Mouse (Mus musculus) Patski (cell line): ENCODE results near the gene Kremen2. TPM values are rescaled to one million over a fixed set of nuclear protein-coding genes. Genes with fewer than 3 reads are reported as not detected.
A peak's percentile ranks its signal among the peaks of the same experiment; 100 is the strongest.

Experiments
- ATAC-seq: fragments of 100-300 bp; one replicate; pipeline ENCODE4 v1.8.0; 2021
- CTCF ChIA-PET: fragments of 350-600 bp; sonication (Branson Sonifier 250); formaldehyde crosslinking; loops from one replicate; lab custom pipeline; 2022; ENCODE audit warnings: inconsistent platforms; lab: Charles Lee
- POLR2A ChIA-PET: fragments of 350-600 bp; sonication (Branson Sonifier 250); formaldehyde crosslinking; loops from one replicate; lab custom pipeline; 2022; ENCODE audit warnings: antibody characterized with exemption, inconsistent platforms; lab: Charles Lee
- DNase-seq: peaks from one replicate; pipeline ENCODE4 v3.0.0-alpha.2; 2011; ENCODE audit warnings: low read depth, low spot score
- H3K27me3 ChIP-seq: fragments of 371-371 bp; one replicate; pipeline ENCODE4 v1.5.1; 2021
- CTCF ChIP-seq: fragments of 100-300 bp; IDR thresholded peaks from one replicate; pipeline ENCODE4 v1.5.1; 2021
- in situ Hi-C: fragments of 300-500 bp; cut with MboI; formaldehyde crosslinking; loops from 3 replicates; pipeline ENCODE4 v1.11.1; 2018; ENCODE audit warnings: low pct_unique_long_range_greater_than_20kb, mixed read lengths
- polyA plus RNA-seq: library from polyadenylated mRNA; unstranded; gene quantifications from one replicate; pipeline ENCODE4 v1.2.3, GENCODE M21; 2021

Gene Kremen2
- polyA plus RNA-seq, result not detected

GRCm38 (mm10) chr17:23745301-23746251 lies at the start of gene Kremen2:
Gene Kremen2, minus strand, starts transcription at chr17:23745833.
- TF ChIP-seq CTCF, result no peak
- DNase-seq (no peak), ATAC-seq (no peak)
- peaks cover 4% of the 10 kb centered on the region for H3K27me3 ChIP-seq
- POLR2A ChIA-PET, result no interaction called here
- in situ Hi-C loops, result no loop called here
- CTCF ChIA-PET, result interaction anchor here (1.0 kb wide), 1 partner anchor 8 kb away, joined by 4 read pairs; no protein-coding TSS in a partner anchor

DNA sequence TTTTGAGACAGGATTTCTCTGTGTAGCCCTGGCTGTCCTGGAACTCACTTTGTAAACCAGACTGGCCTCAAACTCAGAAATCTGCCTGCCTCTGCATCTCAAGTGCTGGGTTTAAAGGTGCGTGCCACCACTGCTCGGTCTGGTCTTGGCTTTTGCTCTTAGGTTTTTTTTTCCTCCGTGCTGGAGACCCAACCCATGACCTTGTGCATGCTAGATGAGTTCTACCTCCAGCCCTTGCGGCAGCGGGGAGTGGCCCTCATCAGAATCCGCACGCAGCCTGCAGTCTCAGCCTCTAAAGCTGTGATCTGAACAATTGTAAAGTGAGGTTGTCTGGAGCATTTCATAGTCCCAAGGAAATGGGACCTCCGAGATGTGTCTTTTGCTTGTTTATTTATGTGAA lies 49.7 kb upstream of the Kremen2 start:
- TF ChIP-seq CTCF, result no peak
- H3K27me3 ChIP-seq, result no peaks in the 10 kb centered on the region
- ChIA-PET CTCF (no interaction called here), POLR2A (no interaction called here)
- DNase-seq (no peak), ATAC-seq (no peak)
- in situ Hi-C loops, result no loop called here

DNA sequence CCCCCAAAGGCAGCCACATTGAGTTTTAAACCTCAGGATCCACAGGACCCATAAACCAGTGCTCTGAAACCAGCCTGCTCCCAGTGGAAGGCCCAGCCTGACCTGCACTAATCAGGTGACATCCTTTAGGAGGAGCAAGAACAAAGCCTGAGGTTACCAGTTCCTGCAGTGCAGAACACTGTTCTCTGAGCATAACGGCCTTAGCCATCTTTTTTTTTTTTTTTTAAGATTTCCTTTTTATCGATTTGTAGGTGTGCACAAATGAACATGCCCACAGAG lies 45.4 kb upstream of the Kremen2 start:
- DNase-seq (no peak), ATAC-seq (no peak)
- CTCF ChIA-PET, result interaction anchor here (1.0 kb wide), 1 partner anchor 16 kb away, joined by 3 read pairs; no protein-coding TSS in a partner anchor
- no peaks in the 10 kb centered on the region for H3K27me3 ChIP-seq
- no peak for TF ChIP-seq CTCF
- in situ Hi-C loops, result no loop called here
- POLR2A ChIA-PET, result no interaction called here

- H3K27me3 ChIP-seq, result no peaks in the 10 kb centered on the region
- TF ChIP-seq CTCF, result no peak
- ATAC-seq, result no peak
- ChIA-PET CTCF (interaction anchor here (1.0 kb wide), 2 partner anchors 10 to 17 kb away, joined by 3 to 4 read pairs; no protein-coding TSS in a partner anchor), POLR2A (no interaction called here)
- DNase-seq, result no peak
- in situ Hi-C loops, result no loop called here
Measured at GRCm38 (mm10) chr17:23790269-23791078, 44.8 kb upstream of the Kremen2 start, which contains the start of gene Srrm2. Gene Srrm2, plus strand, starts transcription at chr17:23790532.

- in situ Hi-C loops, result no loop called here
- DNase-seq, result no peak
- no peak for TF ChIP-seq CTCF
- ChIA-PET POLR2A (no interaction called here), CTCF (interaction anchor here (1.0 kb wide), 2 partner anchors 11 to 17 kb away, joined by 3 to 4 read pairs; no protein-coding TSS in a partner anchor)
- no peak for ATAC-seq
- no peaks in the 10 kb centered on the region for H3K27me3 ChIP-seq
Measured at GRCm38 (mm10) chr17:23789749-23790268, 44.2 kb upstream of the Kremen2 start.

DNA sequence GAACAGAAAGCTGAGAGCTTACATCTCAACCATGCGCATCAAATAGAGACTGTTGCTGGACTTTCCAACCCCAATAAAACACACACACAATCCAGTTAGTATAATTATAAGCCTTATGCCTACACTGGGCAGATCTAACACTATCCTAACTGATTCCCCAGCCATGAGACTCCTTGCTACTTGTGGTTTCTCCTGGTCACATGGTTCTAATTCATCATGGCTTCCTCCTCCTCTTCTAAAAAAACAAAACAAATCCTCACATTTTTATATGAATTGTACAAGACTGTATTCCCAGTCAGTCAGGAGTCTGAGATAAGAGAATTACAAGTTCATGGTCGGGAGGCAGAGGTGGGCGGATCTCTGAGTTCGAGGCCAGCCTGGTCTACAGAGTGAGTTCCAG lies 43.3 kb upstream of the Kremen2 start:
- DNase-seq (no peak), ATAC-seq (no peak)
- no peak for TF ChIP-seq CTCF
- in situ Hi-C loops, result no loop called here
- ChIA-PET CTCF (interaction anchor here (1.6 kb wide), 1 partner anchor 12 kb away, joined by 5 read pairs; no protein-coding TSS in a partner anchor), POLR2A (interaction anchor here (1.2 kb wide), 1 partner anchor 15 kb away, joined by 3 read pairs; no protein-coding TSS in a partner anchor)
- H3K27me3 ChIP-seq, result no peaks in the 10 kb centered on the region

DNA sequence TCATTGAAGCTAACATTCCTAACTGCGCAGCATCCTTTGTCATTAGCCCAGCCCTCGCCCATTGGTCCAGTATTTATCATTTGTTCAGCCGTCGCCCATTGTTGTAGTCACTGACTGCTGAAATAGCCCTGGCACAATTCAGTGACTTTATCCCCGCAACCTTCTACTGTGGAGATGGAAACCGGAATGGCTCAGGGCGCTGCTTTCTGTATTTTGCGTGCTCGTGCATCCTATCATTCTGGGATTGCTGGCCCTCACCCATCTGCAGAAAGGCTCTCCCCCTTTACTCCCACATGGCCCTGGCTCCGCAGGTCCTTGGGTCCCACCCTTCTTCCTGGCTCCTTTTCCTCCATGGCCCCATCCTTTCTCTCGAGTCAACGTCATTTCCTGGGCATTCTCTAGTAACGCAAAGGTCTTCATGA lies 40.9 kb upstream of the Kremen2 start:
- in situ Hi-C loops, result no loop called here
- POLR2A ChIA-PET, result no interaction called here
- H3K27me3 ChIP-seq, result no peaks in the 10 kb centered on the region
- CTCF ChIA-PET, result interaction anchor here (1.8 kb wide), 1 partner anchor 15 kb away, joined by 5 read pairs; no protein-coding TSS in a partner anchor
- no peak for DNase-seq
- no peak for TF ChIP-seq CTCF
- ATAC-seq, result no peak

GRCm38 (mm10) chr17:23785561-23786471 lies 40.2 kb upstream of the Kremen2 start, which contains the start of gene Flywch2:
Gene Flywch2, minus strand, starts transcription at chr17:23786081.
- no peak for DNase-seq
- TF ChIP-seq CTCF, result no peak
- ATAC-seq, result peak; percentile 65
- ChIA-PET CTCF (no interaction called here), POLR2A (no interaction called here)
- H3K27me3 ChIP-seq, result no peaks in the 10 kb centered on the region
- in situ Hi-C loops, result no loop called here

DNA sequence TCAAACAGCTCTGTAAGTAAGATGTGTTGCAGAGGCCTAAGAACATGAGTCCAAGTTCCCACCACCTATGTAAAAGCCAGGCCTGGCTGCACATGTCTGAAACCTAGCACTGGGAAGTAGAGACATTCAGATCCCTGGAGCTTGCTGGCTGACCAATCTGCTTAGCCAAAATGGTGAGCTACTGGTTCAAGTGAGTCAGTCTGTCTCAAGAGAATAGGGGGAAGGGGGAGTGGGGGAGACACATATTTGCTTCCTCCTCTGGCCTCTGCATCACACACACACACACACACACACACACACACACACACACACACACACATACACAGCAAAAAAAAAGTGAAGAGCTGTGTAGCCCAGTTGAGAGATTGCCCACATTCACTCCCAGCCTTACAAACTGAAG lies 37.7 kb upstream of the Kremen2 start:
- H3K27me3 ChIP-seq, result no peaks in the 10 kb centered on the region
- CTCF ChIA-PET, result interaction anchor here (1.1 to 1.9 kb wide), 2 partner anchors 7 to 60 kb away, joined by 3 to 5 read pairs; partner anchors contain the start of genes Prss32 and Prss41
- TF ChIP-seq CTCF, result no peak
- DNase-seq (no peak), ATAC-seq (no peak)
- in situ Hi-C loops, result no loop called here
- POLR2A ChIA-PET, result no interaction called here
